In genomic region chr11:55773283-55773682, GRCm38 (mm10) we compare ENCODE assay signal across 27 mouse cellular contexts.
DNase-seq lines count a peak whose midpoint lies in the region; ATAC-seq and TF ChIP-seq lines count a peak whose summit lies in the region.
"Had no signal": no experiment of that assay in that cellular context is flagged by ENCODE, and none has a peak within 500 bp of the region (broad histone marks: within the 10 kb centered on the region; RNA-seq: fewer than 3 reads in every experiment).

No protein-coding gene starts in this region.

- TF ChIP-seq CTCF in left cerebral cortex, adult 2 months (IDR thresholded peaks at IDR 0.05): peak; percentile 25; the same call in 1 of the 2 replicates
- TF ChIP-seq CTCF in Patski (IDR thresholded peaks at IDR 0.05): peak; percentile 32

- POLR2A ChIA-PET in Patski (lab: Charles Lee): no interaction called here

- in situ Hi-C loops in Patski (cut with MboI; ENCODE audit: low pct_unique_long_range_greater_than_20kb): no loop called here

- CTCF ChIA-PET in Patski (lab: Charles Lee): no interaction called here

- no peak overlapping the region for H3K27ac ChIP-seq in left cerebral cortex, adult 2 months
- H3K27ac ChIP-seq: embryonic facial prominence, embryonic 13.5 days; forebrain, embryonic 12.5 days; hindbrain, embryonic 15.5 days; limb, embryonic 15.5 days; liver, embryonic 14.5 days; lung, embryonic 15.5 days; macrophage; stomach, embryonic 15.5 days had no signal

- no peaks in the 10 kb centered on the region for H3K27me3 ChIP-seq in Patski
- H3K27me3 ChIP-seq: embryonic facial prominence, embryonic 13.5 days; forebrain, embryonic 12.5 days; hindbrain, embryonic 15.5 days; limb, embryonic 15.5 days; lung, embryonic 15.5 days; stomach, embryonic 15.5 days had no signal

- ATAC-seq in Patski: no peak
- ATAC-seq: intestine, embryonic 16.5 days had no signal

- H3K4me3 ChIP-seq in left cerebral cortex, adult 2 months: no peak overlapping the region
- H3K4me3 ChIP-seq: embryonic facial prominence, embryonic 13.5 days; erythroblast, embryonic 14.5 days; forebrain, embryonic 12.5 days; hindbrain, embryonic 15.5 days; limb, embryonic 15.5 days; lung, embryonic 15.5 days; stomach, embryonic 15.5 days had no signal

- intact Hi-C loops in left cerebral cortex, adult 2 months (cut with DNase I): no loop called here
- intact Hi-C loops in left cerebral cortex, postnatal 36 days (cut with DNase I): no loop called here

- DNase-seq in left cerebral cortex, adult 2 months (ENCODE audit: extremely low spot score in 1 of 2, low spot score in 2 of 2): no peak
- DNase-seq in left cerebral cortex, postnatal 36 days (ENCODE audit: low spot score in 2 of 2): no peak
- DNase-seq in 3T3-L1 (ENCODE audit: low read depth, low spot score) (peak; percentile 24), 416B (ENCODE audit: low read depth) (peak; percentile 32), Patski (ENCODE audit: low read depth, low spot score) (no peak)
- no peak for DNase-seq in frontal cortex, postnatal 10 days (ENCODE audit: low spot score in 2 of 2)
- DNase-seq in spleen, postnatal 4 days (ENCODE audit: low spot score in 2 of 2): no peak
- DNase-seq: adrenal gland, adult 8-10 months; cerebellum, adult 18-20 months; cerebellum, postnatal 14 days; gastrocnemius, postnatal 36 days; kidney, postnatal 36 days; left cerebral cortex, postnatal 4 days; right cerebral cortex, adult 18-20 months; right cerebral cortex, postnatal 4 days; thymus, adult 2 months; thymus, postnatal 4 days had no signal

Comparison
In these comparisons a context has a peak if more than half of its experiments do, and no peak if none do; other contexts are left out.
1. DNase-seq: peak in 3T3-L1 (single experiment) and 416B (single experiment); none in left cerebral cortex, adult 2 months (0 of 2), left cerebral cortex, postnatal 36 days (0 of 2), Patski (single experiment), frontal cortex, postnatal 10 days (0 of 2) and spleen, postnatal 4 days (0 of 2).